Mouse (Mus musculus) lung, postnatal 0 days (tissue): ENCODE measurements at regions not wholly inside any gene's neighbourhood (a gene's known extent, or its start where the extent isn't known, plus 50 kb on each side); places are given as distances from the start of the nearest gene placed in this dataset.

ENCODE experiments used
- CTCF ChIP-seq: IDR thresholded peaks from 2 replicates; pipeline ENCODE4 v1.5.1; 2016; ENCODE audit warnings: antibody characterized with exemption, mild to moderate bottlenecking
- EP300 ChIP-seq: IDR thresholded peaks from 2 replicates; pipeline ENCODE4 v1.6.1; 2016; ENCODE audit warnings: antibody characterized with exemption, mild to moderate bottlenecking, control low read depth

- TF ChIP-seq CTCF (no peak), EP300 (no peak)
These were observed 299.7 kb upstream of the Plxna2 start for GRCm38 (mm10) chr1:194318351-194318750.
